Mouse (Mus musculus): ENCODE measurements at regions not wholly inside any gene's neighbourhood (a gene's known extent, or its start where the extent isn't known, plus 50 kb on each side); places are given as distances from the start of the nearest gene placed in this dataset.

GRCm38 (mm10) chr16:15052389-15052923, 146.1 kb downstream of the Efcab1 start:
- TF ChIP-seq POLR2A (IDR thresholded peaks at IDR 0.05; ENCODE audit: low read depth, low read length) = no peak
- TF ChIP-seq CTCF (conservative IDR thresholded peaks at IDR 0.05; ENCODE audit: insufficient read depth, insufficient read length, low read depth, low read length) = no peak
- H3K27ac ChIP-seq (ENCODE audit: insufficient read depth, low read depth, low read length) = no peak overlapping the region
- no peaks in the 10 kb centered on the region for H3K4me1 ChIP-seq (ENCODE audit: control insufficient read depth, insufficient read depth, low read length)
- 42% methylated on average over 7 of the region's 7 CpGs for WGBS
- H3K4me3 ChIP-seq (ENCODE audit: insufficient read depth, low read depth, low read length) = no peak overlapping the region
- no peaks in the 10 kb centered on the region for H3K27me3 ChIP-seq (replicated peaks; ENCODE audit: control insufficient read depth, insufficient read depth, low read length)
- DNase-seq = no peak
- no peaks in the 10 kb centered on the region for H3K36me3 ChIP-seq (ENCODE audit: control insufficient read depth, insufficient read depth, low read length)

GRCm38 (mm10) chr16:15052924-15053793, 146.8 kb downstream of the Efcab1 start:
- H3K27ac ChIP-seq (ENCODE audit: insufficient read depth, low read depth, low read length) = no peak overlapping the region
- H3K27me3 ChIP-seq (replicated peaks; ENCODE audit: control insufficient read depth, insufficient read depth, low read length) = no peaks in the 10 kb centered on the region
- TF ChIP-seq CTCF (conservative IDR thresholded peaks at IDR 0.05; ENCODE audit: insufficient read depth, insufficient read length, low read depth, low read length) (no peak), POLR2A (IDR thresholded peaks at IDR 0.05; ENCODE audit: low read depth, low read length) (no peak)
- no peaks in the 10 kb centered on the region for H3K36me3 ChIP-seq (ENCODE audit: control insufficient read depth, insufficient read depth, low read length)
- peak; percentile 40 for DNase-seq
- H3K4me1 ChIP-seq (ENCODE audit: control insufficient read depth, insufficient read depth, low read length) = no peaks in the 10 kb centered on the region
- WGBS = 16% methylated on average over 16 of the region's 16 CpGs
- H3K4me3 ChIP-seq (ENCODE audit: insufficient read depth, low read depth, low read length) = no peak overlapping the region

GRCm38 (mm10) chr16:15053840-15054239, 147.4 kb downstream of the Efcab1 start:
- H3K4me1 ChIP-seq (ENCODE audit: control insufficient read depth, insufficient read depth, low read length) = no peaks in the 10 kb centered on the region
- TF ChIP-seq CTCF (conservative IDR thresholded peaks at IDR 0.05; ENCODE audit: insufficient read depth, insufficient read length, low read depth, low read length) = no peak
- no peak for TF ChIP-seq POLR2A (IDR thresholded peaks at IDR 0.05; ENCODE audit: low read depth, low read length)
- H3K27ac ChIP-seq (ENCODE audit: insufficient read depth, low read depth, low read length) = no peak overlapping the region
- H3K36me3 ChIP-seq (ENCODE audit: control insufficient read depth, insufficient read depth, low read length) = no peaks in the 10 kb centered on the region
- no peak for DNase-seq
- no peak overlapping the region for H3K4me3 ChIP-seq (ENCODE audit: insufficient read depth, low read depth, low read length)
- H3K27me3 ChIP-seq (replicated peaks; ENCODE audit: control insufficient read depth, insufficient read depth, low read length) = no peaks in the 10 kb centered on the region
- WGBS = 53% methylated on average over 4 of the region's 4 CpGs

- Histone ChIP-seq H3K27me3 (replicated peaks; ENCODE audit: control insufficient read depth, insufficient read depth, low read length) (no peaks in the 10 kb centered on the region), H3K36me3 (ENCODE audit: control insufficient read depth, insufficient read depth, low read length) (no peaks in the 10 kb centered on the region), H3K4me1 (ENCODE audit: control insufficient read depth, insufficient read depth, low read length) (no peaks in the 10 kb centered on the region), H3K4me3 (ENCODE audit: insufficient read depth, low read depth, low read length) (no peak overlapping the region), H3K27ac (ENCODE audit: insufficient read depth, low read depth, low read length) (no peak overlapping the region)
- no peak for TF ChIP-seq POLR2A (IDR thresholded peaks at IDR 0.05; ENCODE audit: low read depth, low read length)
- no peak for TF ChIP-seq CTCF (conservative IDR thresholded peaks at IDR 0.05; ENCODE audit: insufficient read depth, insufficient read length, low read depth, low read length)
- no peak for DNase-seq
- 52% methylated on average over 5 of the region's 5 CpGs for WGBS
These were observed 148.0 kb downstream of the Efcab1 start for GRCm38 (mm10) chr16:15054306-15055001.

GRCm38 (mm10) chr16:15055697-15056096, 149.3 kb downstream of the Efcab1 start:
- Histone ChIP-seq H3K4me1 (ENCODE audit: control insufficient read depth, insufficient read depth, low read length) (no peaks in the 10 kb centered on the region), H3K4me3 (ENCODE audit: insufficient read depth, low read depth, low read length) (no peak overlapping the region), H3K27ac (ENCODE audit: insufficient read depth, low read depth, low read length) (no peak overlapping the region), H3K27me3 (replicated peaks; ENCODE audit: control insufficient read depth, insufficient read depth, low read length) (no peaks in the 10 kb centered on the region), H3K36me3 (ENCODE audit: control insufficient read depth, insufficient read depth, low read length) (no peaks in the 10 kb centered on the region)
- WGBS = 76% methylated on average over 5 of the region's 5 CpGs
- DNase-seq = no peak
- TF ChIP-seq POLR2A (IDR thresholded peaks at IDR 0.05; ENCODE audit: low read depth, low read length) (no peak), CTCF (conservative IDR thresholded peaks at IDR 0.05; ENCODE audit: insufficient read depth, insufficient read length, low read depth, low read length) (no peak)

GRCm38 (mm10) chr16:15070485-15070960, 164.1 kb downstream of the Efcab1 start:
- TF ChIP-seq CTCF (conservative IDR thresholded peaks at IDR 0.05; ENCODE audit: insufficient read depth, insufficient read length, low read depth, low read length) = no peak
- TF ChIP-seq POLR2A (IDR thresholded peaks at IDR 0.05; ENCODE audit: low read depth, low read length) = no peak

GRCm38 (mm10) chr16:15074407-15074806, 168.0 kb downstream of the Efcab1 start:
- no peak for DNase-seq
- no peak for TF ChIP-seq POLR2A (IDR thresholded peaks at IDR 0.05; ENCODE audit: low read depth, low read length)
- no peak for TF ChIP-seq CTCF (conservative IDR thresholded peaks at IDR 0.05; ENCODE audit: insufficient read depth, insufficient read length, low read depth, low read length)
- Histone ChIP-seq H3K4me3 (ENCODE audit: insufficient read depth, low read depth, low read length) (no peak overlapping the region), H3K4me1 (ENCODE audit: control insufficient read depth, insufficient read depth, low read length) (no peaks in the 10 kb centered on the region), H3K27ac (ENCODE audit: insufficient read depth, low read depth, low read length) (no peak overlapping the region), H3K27me3 (replicated peaks; ENCODE audit: control insufficient read depth, insufficient read depth, low read length) (no peaks in the 10 kb centered on the region), H3K36me3 (ENCODE audit: control insufficient read depth, insufficient read depth, low read length) (no peaks in the 10 kb centered on the region)

More at GRCm38 (mm10) chr16:15070485-15070960, 164.1 kb downstream of the Efcab1 start:
- Histone ChIP-seq H3K4me3 (ENCODE audit: insufficient read depth, low read depth, low read length) (no peak overlapping the region), H3K27me3 (replicated peaks; ENCODE audit: control insufficient read depth, insufficient read depth, low read length) (no peaks in the 10 kb centered on the region), H3K27ac (ENCODE audit: insufficient read depth, low read depth, low read length) (no peak overlapping the region), H3K36me3 (ENCODE audit: control insufficient read depth, insufficient read depth, low read length) (no peaks in the 10 kb centered on the region), H3K4me1 (ENCODE audit: control insufficient read depth, insufficient read depth, low read length) (no peaks in the 10 kb centered on the region)
- 87% methylated on average over 7 of the region's 7 CpGs for WGBS
- no peak for DNase-seq
